In the genomic region with DNA sequence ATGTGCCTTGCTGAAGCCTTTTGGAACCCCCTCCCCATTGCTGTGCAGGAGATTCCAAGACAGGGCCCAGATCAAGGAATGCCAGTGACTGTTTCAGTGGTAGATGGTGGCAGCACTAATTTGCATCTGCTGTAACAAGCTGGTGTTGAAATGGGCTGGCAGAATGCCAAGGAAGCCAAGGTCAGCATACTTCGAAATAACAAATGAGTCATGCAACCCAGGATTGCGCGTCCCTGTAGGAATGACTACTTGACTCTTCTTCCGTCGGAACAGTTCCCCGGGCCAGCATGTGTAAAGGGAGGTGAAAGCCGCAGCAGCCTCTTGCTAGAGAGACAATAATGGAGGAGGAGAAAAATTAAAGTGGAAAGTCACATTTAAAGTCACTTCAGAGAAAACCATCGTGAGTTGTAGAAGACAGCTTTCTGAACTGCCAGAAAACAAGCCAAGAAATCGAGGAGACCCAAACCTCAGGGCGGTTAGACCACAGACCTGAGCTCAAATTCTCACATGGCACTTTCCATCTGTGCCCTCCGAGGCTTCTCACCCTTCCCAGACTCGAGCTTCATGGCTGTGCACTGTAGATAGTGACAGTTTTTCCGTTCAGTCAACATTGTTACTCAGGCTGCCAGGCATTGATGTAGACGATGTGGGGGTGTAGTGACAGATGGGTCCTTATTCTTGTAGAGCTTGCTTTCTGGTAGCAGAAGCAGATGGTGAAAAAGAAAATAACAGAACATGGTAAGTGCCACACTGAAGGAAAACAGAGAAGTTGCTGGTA, we compare ENCODE assay signal across 8 mouse cellular contexts. TPM values are rescaled to one million over a fixed set of nuclear protein-coding genes. Genes with fewer than 3 reads are reported as not detected.
DNase-seq lines count a peak whose midpoint lies in the region; ATAC-seq lines count a peak whose summit lies in the region.

No protein-coding gene starts in this region.

- WGBS in forebrain, embryonic 11.5 days: 86% methylated on average over 14 of the region's 14 CpGs
- 90% methylated on average over 14 of the region's 14 CpGs for WGBS in forebrain, embryonic 10.5 days
- WGBS in intestine, embryonic 16.5 days: 34% methylated on average over 14 of the region's 14 CpGs
- WGBS in midbrain, embryonic 15.5 days: 49% methylated on average over 14 of the region's 14 CpGs

- no peaks in the 10 kb centered on the region for H3K9me3 ChIP-seq in forebrain, embryonic 11.5 days (ENCODE audit: control insufficient read depth, low read length)
- H3K9me3 ChIP-seq in forebrain, embryonic 10.5 days: no peaks in the 10 kb centered on the region
- no peaks in the 10 kb centered on the region for H3K9me3 ChIP-seq in intestine, embryonic 16.5 days (ENCODE audit: control insufficient read depth, low read length)
- no peaks in the 10 kb centered on the region for H3K9me3 ChIP-seq in midbrain, embryonic 15.5 days

- no peak for DNase-seq in forebrain, embryonic 11.5 days (ENCODE audit: low spot score)
- DNase-seq in forebrain, embryonic 10.5 days (ENCODE audit: extremely low spot score, low spot score): no peak
- DNase-seq in cerebellum, postnatal 10 days: peak; percentile 88 to 89
- DNase-seq in gastrocnemius, postnatal 36 days: peak; percentile 68 to 80
- DNase-seq in left cerebral cortex, postnatal 36 days (ENCODE audit: low spot score in 2 of 2): peak; percentile 71 to 74
- DNase-seq in spleen, postnatal 4 days (ENCODE audit: low spot score in 2 of 2): peak; percentile 81 to 90

- H3K27me3 ChIP-seq in forebrain, embryonic 11.5 days (ENCODE audit: control insufficient read depth, insufficient read depth, low read length): no peaks in the 10 kb centered on the region
- no peaks in the 10 kb centered on the region for H3K27me3 ChIP-seq in forebrain, embryonic 10.5 days (ENCODE audit: poor library complexity, severe bottlenecking)
- no peaks in the 10 kb centered on the region for H3K27me3 ChIP-seq in intestine, embryonic 16.5 days (replicated peaks; ENCODE audit: control insufficient read depth, insufficient read depth, low read length)
- H3K27me3 ChIP-seq in midbrain, embryonic 15.5 days (replicated peaks): no peaks in the 10 kb centered on the region

- no peak overlapping the region for H3K9ac ChIP-seq in forebrain, embryonic 11.5 days (ENCODE audit: low read length)
- no peak overlapping the region; the same call in 1 of the 2 replicates for H3K9ac ChIP-seq in intestine, embryonic 16.5 days (ENCODE audit: low read depth, low read length)
- no peak overlapping the region for H3K9ac ChIP-seq in midbrain, embryonic 15.5 days

- ATAC-seq in forebrain, embryonic 11.5 days (replicated peaks; ENCODE audit: low FRiP score): peak; percentile 52; the same call in 1 of the 2 replicates
- ATAC-seq in intestine, embryonic 16.5 days: peak; percentile 93
- peak; percentile 65 for ATAC-seq in midbrain, embryonic 15.5 days (replicated peaks)

- H3K4me2 ChIP-seq in forebrain, embryonic 11.5 days (ENCODE audit: low read depth, low read length, severe bottlenecking): no peak overlapping the region
- H3K4me2 ChIP-seq in intestine, embryonic 16.5 days (ENCODE audit: low read depth, low read length): peak overlapping the region; percentile 28
- H3K4me2 ChIP-seq in midbrain, embryonic 15.5 days: no peak overlapping the region

- intact Hi-C loops in gastrocnemius, postnatal 36 days (cut with DNase I): no loop called here
- intact Hi-C loops in left cerebral cortex, postnatal 36 days (cut with DNase I): loop anchor here (1.0 to 2.0 kb wide), 2 partner anchors 20 to 91 kb away; a partner anchor contains a TSS

- no peak overlapping the region for H3K27ac ChIP-seq in forebrain, embryonic 11.5 days (ENCODE audit: low read depth, low read length)
- no peak overlapping the region for H3K27ac ChIP-seq in forebrain, embryonic 10.5 days
- H3K27ac ChIP-seq in intestine, embryonic 16.5 days (ENCODE audit: low read length): peak overlapping the region; percentile 28
- H3K27ac ChIP-seq in midbrain, embryonic 15.5 days: 0 out of 2 replicates have a peak overlapping the region, but pooled peaks have one; percentile 13

- no peak overlapping the region for H3K4me3 ChIP-seq in forebrain, embryonic 11.5 days (ENCODE audit: low read depth, low read length)
- H3K4me3 ChIP-seq in forebrain, embryonic 10.5 days: no peak overlapping the region
- H3K4me3 ChIP-seq in intestine, embryonic 16.5 days (ENCODE audit: low read length): no peak overlapping the region
- H3K4me3 ChIP-seq in midbrain, embryonic 15.5 days: no peak overlapping the region

- no peaks in the 10 kb centered on the region for H3K4me1 ChIP-seq in forebrain, embryonic 11.5 days (replicated peaks; ENCODE audit: control insufficient read depth, insufficient read depth, low read length)
- no peaks in the 10 kb centered on the region; the same call in 1 of the 2 replicates for H3K4me1 ChIP-seq in forebrain, embryonic 10.5 days
- H3K4me1 ChIP-seq in intestine, embryonic 16.5 days (ENCODE audit: control insufficient read depth, insufficient read depth, low read length): peaks cover 15% of the 10 kb centered on the region
- H3K4me1 ChIP-seq in midbrain, embryonic 15.5 days: peaks cover 8% of the 10 kb centered on the region

- H3K36me3 ChIP-seq in forebrain, embryonic 11.5 days (ENCODE audit: control insufficient read depth, insufficient read depth, low read length): no peaks in the 10 kb centered on the region
- H3K36me3 ChIP-seq in forebrain, embryonic 10.5 days (replicated peaks): no peaks in the 10 kb centered on the region
- no peaks in the 10 kb centered on the region for H3K36me3 ChIP-seq in intestine, embryonic 16.5 days (ENCODE audit: control insufficient read depth, insufficient read depth, low read length)
- H3K36me3 ChIP-seq in midbrain, embryonic 15.5 days (replicated peaks): no peaks in the 10 kb centered on the region

RNA-seq across cellular contexts. Expression of a gene that starts 20.6 kb away (rescaled TPM):
- polyA plus RNA-seq in forebrain, embryonic 11.5 days (2014; fragmentation: Nextera tagmentation; extraction: Ambion mirVana): 5.9 and 6.1 TPM in 2 replicates
- polyA plus RNA-seq in forebrain, embryonic 10.5 days (2016; fragmentation: Nextera tagmentation; extraction: Ambion mirVana): 2.1 and 2.8 TPM in 2 replicates
- total RNA-seq in gastrocnemius, postnatal 36 days (2021): 10 to 100 TPM; 50.9 to 62.0 TPM
- polyA plus RNA-seq in intestine, embryonic 16.5 days (2015; fragmentation: Nextera tagmentation; extraction: Ambion mirVana): 3.9 and 4.1 TPM in 2 replicates
- total RNA-seq in left cerebral cortex, postnatal 36 days (2021): 10 to 100 TPM; 10.5 to 16.1 TPM
- 6.5 and 6.7 TPM in 2 replicates for polyA plus RNA-seq in midbrain, embryonic 15.5 days (2015; fragmentation: Nextera tagmentation; extraction: Ambion mirVana)

RNA-seq across cellular contexts. Expression of a gene that starts 48.0 kb away (rescaled TPM):
- 0.47 and 0.49 TPM in 2 replicates for polyA plus RNA-seq in forebrain, embryonic 11.5 days (2014; fragmentation: Nextera tagmentation; extraction: Ambion mirVana)
- 0.25 and 0.26 TPM in 2 replicates for polyA plus RNA-seq in forebrain, embryonic 10.5 days (2016; fragmentation: Nextera tagmentation; extraction: Ambion mirVana)
- not detected for total RNA-seq in gastrocnemius, postnatal 36 days (2021)
- 0.16 TPM in 2 replicates for polyA plus RNA-seq in intestine, embryonic 16.5 days (2015; fragmentation: Nextera tagmentation; extraction: Ambion mirVana)
- not detected for total RNA-seq in left cerebral cortex, postnatal 36 days (2021)
- polyA plus RNA-seq in midbrain, embryonic 15.5 days (2015; fragmentation: Nextera tagmentation; extraction: Ambion mirVana): 0.60 and 0.65 TPM in 2 replicates

Comparison
In these comparisons a context has a peak if more than half of its experiments do, and no peak if none do; other contexts are left out.
1. DNase-seq: peak in cerebellum, postnatal 10 days (2 of 2), gastrocnemius, postnatal 36 days (2 of 2), left cerebral cortex, postnatal 36 days (2 of 2) and spleen, postnatal 4 days (2 of 2); none in forebrain, embryonic 11.5 days (single experiment) and forebrain, embryonic 10.5 days (single experiment).
2. H3K27ac ChIP-seq: peak in intestine, embryonic 16.5 days (single experiment) and midbrain, embryonic 15.5 days (single experiment); none in forebrain, embryonic 11.5 days (single experiment) and forebrain, embryonic 10.5 days (single experiment).
3. Peak in every context shown above with its lines, with median percentiles within 50 percentile points of each other: ATAC-seq.